Mouse (Mus musculus): ENCODE results near the gene Vps25.

- TF ChIP-seq CTCF (IDR thresholded peaks at IDR 0.05; ENCODE audit: low read depth) = no peak
- no peak for TF ChIP-seq EP300 (IDR thresholded peaks at IDR 0.05; ENCODE audit: low read depth)
These were observed 36.6 kb upstream of the Vps25 start for GRCm38 (mm10) chr11:101216936-101217335.
